Mouse (Mus musculus): ENCODE measurements at regions not wholly inside any gene's neighbourhood (a gene's known extent, or its start where the extent isn't known, plus 50 kb on each side); places are given as distances from the start of the nearest gene placed in this dataset.

- DNase-seq = no peak
Measured at GRCm38 (mm10) chr9:84296456-84296855, 371.5 kb downstream of the Bckdhb start.

- no peak for DNase-seq
Measured at GRCm38 (mm10) chr9:84304398-84304797, 379.5 kb downstream of the Bckdhb start.

GRCm38 (mm10) chr9:84318811-84319210 lies 393.9 kb downstream of the Bckdhb start:
- DNase-seq = no peak

DNA sequence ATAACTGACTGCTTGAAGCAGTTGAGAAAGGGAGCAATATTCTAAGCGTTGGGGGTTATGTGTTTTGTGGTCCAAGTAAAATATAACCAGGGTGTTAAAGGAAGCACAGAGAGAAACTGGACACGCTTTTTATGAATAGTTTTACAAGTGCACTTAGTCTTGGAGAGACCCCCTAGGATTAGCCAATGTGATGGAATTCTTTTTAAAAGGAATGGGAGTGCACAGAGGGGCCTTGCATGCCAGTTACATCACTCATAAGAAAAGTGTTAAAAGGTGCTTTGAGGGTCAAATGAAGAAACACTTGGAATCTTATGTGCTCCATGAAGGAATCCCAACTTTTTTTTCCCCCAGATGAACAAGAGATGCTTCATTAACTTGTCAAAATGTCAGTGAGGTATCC lies 394.4 kb downstream of the Bckdhb start:
- no peak for DNase-seq

DNA sequence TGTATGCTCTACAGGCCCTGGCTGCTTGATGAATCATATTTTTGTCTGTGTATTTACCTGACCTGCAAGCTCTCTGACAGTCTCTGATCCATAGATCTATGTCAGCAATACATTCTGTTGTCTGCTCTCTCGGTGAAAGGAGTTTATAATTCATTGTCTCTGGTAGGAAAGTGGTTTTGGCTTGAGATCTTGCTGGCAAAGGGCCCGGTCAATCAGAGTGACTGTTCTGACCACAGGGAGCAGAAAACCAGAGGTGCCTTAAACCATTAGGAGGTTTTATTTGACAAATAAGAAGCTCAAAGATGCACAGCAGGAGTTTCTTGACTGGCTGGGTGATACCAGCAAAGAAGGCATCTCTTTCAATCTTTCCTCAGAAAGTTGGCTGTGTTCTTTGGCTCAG lies 398.2 kb downstream of the Bckdhb start:
- no peak for DNase-seq

DNA sequence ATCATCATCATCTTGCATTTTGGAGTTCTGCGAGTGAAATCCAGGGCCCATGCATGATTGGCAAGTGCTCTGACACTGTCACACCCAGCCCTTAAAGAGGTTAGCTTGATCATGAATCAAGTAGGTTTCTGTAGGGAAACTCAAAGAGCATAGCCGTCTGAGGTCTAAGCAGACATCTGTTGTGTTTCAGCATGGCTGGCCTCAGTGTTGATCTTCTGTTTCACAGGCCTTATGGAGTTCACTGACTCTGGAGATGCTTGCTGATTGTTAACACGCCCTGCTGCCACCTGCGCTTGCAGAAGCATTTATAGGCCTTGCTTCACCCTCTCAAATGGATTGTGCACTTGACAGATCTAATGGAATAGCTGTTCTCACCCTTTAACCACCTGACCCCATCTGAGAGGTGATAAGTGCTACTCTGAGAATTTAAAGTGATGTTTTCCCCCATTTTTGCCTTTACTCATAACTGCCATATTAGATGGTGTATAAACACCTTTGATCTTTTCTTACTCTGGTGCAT lies 406.2 kb downstream of the Bckdhb start:
- no peak for DNase-seq

- peak; percentile 91 for DNase-seq
Measured at GRCm38 (mm10) chr9:84343435-84344095, 418.6 kb downstream of the Bckdhb start.

- DNase-seq = no peak
Measured at GRCm38 (mm10) chr9:84350223-84350622, 425.3 kb downstream of the Bckdhb start.

DNA sequence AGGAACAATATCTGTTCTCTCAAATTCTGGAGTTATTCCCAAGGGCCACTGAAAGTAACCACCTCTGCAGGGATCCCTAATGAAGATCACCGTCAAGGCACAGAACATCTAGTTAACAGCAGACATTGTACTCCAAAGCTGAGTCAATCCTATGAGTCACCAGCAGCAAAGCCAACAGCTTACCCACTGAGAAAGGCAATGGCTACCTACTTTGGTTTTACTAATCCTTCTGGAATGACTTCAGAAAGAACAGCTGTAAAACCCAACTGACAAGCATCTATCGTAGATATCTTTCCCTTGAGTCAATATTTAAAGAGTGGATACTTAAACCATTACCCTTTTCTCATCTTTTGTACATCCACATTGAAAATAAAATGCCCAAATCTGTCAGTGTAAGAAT lies 429.5 kb downstream of the Bckdhb start:
- no peak for DNase-seq

DNA sequence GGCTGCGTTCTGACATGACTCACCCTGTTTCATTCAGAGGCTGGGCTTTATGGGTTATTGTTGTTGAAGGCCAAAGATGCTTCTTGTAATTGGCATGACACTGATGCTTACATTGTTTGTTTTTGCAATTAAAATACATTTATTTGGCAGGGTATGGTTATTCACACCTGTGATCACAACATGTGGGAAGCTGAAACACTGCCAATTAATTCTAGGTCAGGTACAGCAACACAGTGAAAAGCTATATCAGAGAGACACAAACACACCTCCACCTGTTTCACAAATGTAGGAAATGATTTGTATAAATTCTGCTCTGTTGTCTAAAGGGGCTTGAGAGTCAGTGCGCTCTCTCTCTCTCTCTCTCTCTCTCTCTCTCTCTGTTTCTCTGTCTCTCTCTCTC lies 431.2 kb downstream of the Bckdhb start:
- no peak for DNase-seq

DNA sequence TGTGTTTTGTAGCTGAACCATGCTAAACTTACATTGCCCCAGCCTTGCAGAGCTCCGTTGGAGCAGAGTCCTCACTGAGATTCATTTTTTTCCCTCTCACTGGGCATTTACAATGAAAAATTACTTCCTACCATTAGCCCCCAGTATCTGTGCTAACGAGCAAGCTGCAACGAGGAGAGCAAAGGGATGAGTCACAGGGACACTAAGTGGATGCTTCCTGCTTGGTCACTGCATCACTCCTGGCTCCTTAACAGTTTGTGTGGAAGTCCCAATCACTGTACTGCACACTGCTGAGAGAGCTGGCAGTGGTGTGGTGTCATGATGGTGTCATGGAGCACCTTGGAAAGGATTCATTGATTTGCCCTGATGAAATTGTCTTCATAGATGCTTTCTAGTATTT lies 434.9 kb downstream of the Bckdhb start:
- DNase-seq = no peak

DNA sequence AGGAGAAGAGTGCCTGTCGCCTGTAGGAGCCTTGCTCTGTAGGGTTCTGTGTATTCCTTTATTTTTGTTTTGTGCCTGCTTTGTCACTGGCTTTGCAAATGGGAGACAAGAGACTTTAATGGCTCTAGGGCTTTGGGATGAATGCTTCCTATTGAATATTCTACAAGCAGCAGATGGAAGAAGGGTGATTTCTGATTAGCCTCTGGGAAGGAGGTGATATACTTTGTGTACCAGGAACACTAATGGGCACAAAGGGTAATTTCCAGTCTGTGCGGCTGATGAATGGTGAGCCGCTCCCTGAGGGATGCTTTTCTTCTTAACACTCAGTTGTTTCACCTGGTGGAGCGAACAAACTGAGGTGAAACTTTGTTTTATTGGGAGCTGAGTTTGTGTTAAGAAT lies 435.5 kb downstream of the Bckdhb start:
- DNase-seq = no peak

- no peak for DNase-seq
Measured at GRCm38 (mm10) chr9:84363478-84363877, 438.5 kb downstream of the Bckdhb start.

GRCm38 (mm10) chr9:84369200-84369599 lies 444.3 kb downstream of the Bckdhb start:
- DNase-seq = no peak

GRCm38 (mm10) chr9:84370260-84370659 lies 445.3 kb downstream of the Bckdhb start:
- no peak for DNase-seq

DNA sequence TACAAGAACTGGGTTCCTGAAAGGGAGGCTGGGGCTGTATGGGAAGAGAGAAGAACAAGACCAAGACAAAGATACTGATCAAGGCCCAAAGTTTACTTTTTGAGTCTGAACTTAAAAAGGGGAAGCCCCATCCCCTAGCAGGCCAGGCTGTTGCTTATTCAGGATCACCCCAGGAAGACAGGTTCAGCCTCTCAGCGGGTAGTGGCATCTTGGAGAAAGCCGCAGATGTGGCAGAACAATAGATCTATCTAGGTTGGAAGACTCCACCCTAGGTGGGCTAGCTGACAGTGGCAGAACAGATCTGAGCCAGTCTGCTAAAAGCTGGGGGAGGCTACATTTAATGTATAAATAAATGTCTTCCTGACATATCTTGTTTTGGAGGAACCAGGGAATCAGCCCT lies 450.8 kb downstream of the Bckdhb start:
- DNase-seq = no peak

DNA sequence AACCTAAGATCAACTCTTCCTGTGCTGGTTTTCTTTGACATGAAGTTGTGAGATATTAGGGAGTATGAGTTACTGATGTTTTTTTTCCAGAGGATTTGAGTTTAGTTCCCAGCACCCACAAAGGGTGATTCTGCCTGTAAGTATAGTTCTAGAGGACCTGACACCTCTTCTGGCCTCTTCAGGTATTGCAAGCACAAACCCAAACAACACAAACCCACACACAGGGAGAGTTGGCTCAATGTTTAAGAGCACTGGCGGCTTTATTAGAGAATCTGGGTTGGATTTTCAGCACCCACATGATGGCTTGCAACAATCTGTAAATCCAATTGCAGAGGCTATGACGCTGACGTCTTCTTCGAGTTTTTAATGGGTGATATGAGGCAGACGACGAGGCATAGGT lies 451.7 kb downstream of the Bckdhb start:
- DNase-seq = no peak

GRCm38 (mm10) chr9:84381942-84382341 lies 457.0 kb downstream of the Bckdhb start:
- no peak for DNase-seq

DNA sequence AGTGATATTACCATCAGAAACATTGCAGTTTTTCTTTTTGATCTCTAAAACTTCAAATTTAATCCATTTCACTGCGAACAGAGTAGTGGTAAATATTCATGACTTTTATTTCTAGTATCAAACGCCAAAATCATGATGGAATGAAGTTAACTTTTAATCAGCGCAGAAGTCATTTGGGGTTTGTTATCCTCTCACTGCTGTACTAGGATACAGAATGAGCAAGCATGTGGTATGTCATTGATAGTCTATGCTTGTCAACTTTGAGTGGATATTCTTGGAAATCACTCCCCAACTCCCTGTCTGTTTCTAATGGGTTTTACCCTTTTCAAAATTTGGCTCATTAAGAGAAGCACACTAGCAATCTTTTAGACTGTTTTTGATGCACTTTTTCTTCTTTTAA lies 464.9 kb downstream of the Bckdhb start:
- DNase-seq = no peak

GRCm38 (mm10) chr9:84394536-84395314 lies 469.8 kb downstream of the Bckdhb start:
- no peak for DNase-seq

- DNase-seq = no peak
Measured at GRCm38 (mm10) chr9:84399481-84399880, 474.5 kb downstream of the Bckdhb start.

GRCm38 (mm10) chr9:84408260-84409203 lies 483.6 kb downstream of the Bckdhb start:
- DNase-seq = no peak
